Mouse (Mus musculus) liver, embryonic 14.5 days (tissue): ENCODE results near the gene Wfdc21. TPM values are rescaled to one million over a fixed set of nuclear protein-coding genes. Genes with fewer than 3 reads are reported as not detected.

Experiments
- ATAC-seq: fragments of 200-750 bp; cut with Nextera tagmentation; 2 replicates; pipeline ENCODE4 v1.8.0; 2017; ENCODE audit warnings: moderate number of reproducible peaks, mild to moderate bottlenecking, moderate library complexity; ENCODE audit not compliant: insufficient read depth
- DNase-seq, 3 experiments: peaks; one replicate each; pipeline ENCODE4 v3.0.0-alpha.2; 2012 to 2013; ENCODE audit warnings: low read depth in 3 of 3, low spot score in 3 of 3
- H3K27ac ChIP-seq: fragments of 300-500 bp; sonication (generic); 2 replicates; pipeline ENCODE4 v1.5.1; 2014; ENCODE audit warnings: moderate library complexity, mild to moderate bottlenecking, control low read depth, inconsistent platforms
- H3K27me3 ChIP-seq: fragments of 300-500 bp; sonication (generic); 2 replicates; pipeline ENCODE4 v1.6.1; 2014; ENCODE audit warnings: mild to moderate bottlenecking, low read length, moderate library complexity; ENCODE audit not compliant: control insufficient read depth, insufficient read depth
- H3K36me3 ChIP-seq: fragments of 300-500 bp; sonication (generic); replicated peaks from 2 replicates; pipeline ENCODE4 v1.6.1; 2014; ENCODE audit warnings: low read depth; ENCODE audit not compliant: control insufficient read depth, insufficient read depth
- H3K4me1 ChIP-seq, 2 experiments: fragments of 200-500 bp in 1 of 2; fragments of 300-500 bp in 1 of 2; sonication (generic) in 1 of 2; replicated peaks; 2 replicates each; pipeline ENCODE4 v1.6.1; 2012 to 2014; ENCODE audit warnings: antibody characterized with exemption in 1 of 2, inconsistent platforms in 1 of 2, low read length in 1 of 2; ENCODE audit not compliant: control insufficient read depth in 2 of 2, insufficient read depth in 2 of 2
- H3K4me2 ChIP-seq: fragments of 300-500 bp; sonication (generic); 2 replicates; pipeline ENCODE4 v1.6.1; 2014; ENCODE audit warnings: low read depth, mild to moderate bottlenecking, control low read depth, moderate library complexity
- H3K4me3 ChIP-seq, 2 experiments: fragments of 200-500 bp in 1 of 2; fragments of 300-500 bp in 1 of 2; sonication (generic) in 1 of 2; 2 replicates each; pipeline ENCODE4 v1.5.1; 2012 to 2014; ENCODE audit warnings: low read depth in 2 of 2, low read length in 2 of 2, mild to moderate bottlenecking in 2 of 2, control low read depth in 1 of 2, inconsistent platforms in 1 of 2, moderate library complexity in 1 of 2; ENCODE audit not compliant: insufficient read depth in 1 of 2
- H3K9ac ChIP-seq: fragments of 300-500 bp; sonication (generic); replicated peaks from 2 replicates; pipeline ENCODE4 v1.6.1; 2014; ENCODE audit warnings: mild to moderate bottlenecking, control low read depth, moderate library complexity
- H3K9me3 ChIP-seq: fragments of 300-500 bp; sonication (generic); 2 replicates; pipeline ENCODE4 v1.6.1; 2016; ENCODE audit warnings: low read length, mixed read lengths; ENCODE audit not compliant: control insufficient read depth
- CTCF ChIP-seq: IDR thresholded peaks from 2 replicates; pipeline ENCODE4 v1.5.1; 2016; ENCODE audit warnings: antibody characterized with exemption, low read depth, control low read depth
- EP300 ChIP-seq: IDR thresholded peaks from 2 replicates; pipeline ENCODE4 v1.6.1; 2016; ENCODE audit warnings: antibody characterized with exemption, low read depth
- WGBS: fragments of 180-500 bp; shearing (Covaris S2); extraction: QIAGEN DNeasy Blood & Tissue Kit; methylation state at CpG from one replicate; pipeline ENCODE4 v1.1.7; 2014; ENCODE audit not compliant: insufficient replicate concordance; 5-methylcytosine and 5-hydroxymethylcytosine counted together
- polyA plus RNA-seq, 2 experiments: library from polyadenylated mRNA; depleted of rRNA in 1 of 2; stranded (reverse) in 1 of 2; unstranded in 1 of 2; fragments of >200 nt; fragmentation: Nextera tagmentation in 1 of 2; extraction: Ambion mirVana in 1 of 2; gene quantifications; 2 replicates each; pipeline versions ENCODE4 v1.2.1 to v1.2.3; 2012 to 2014

The Wfdc21 gene
- polyA plus RNA-seq, 2 experiments = 6.5 to 22.8 TPM

DNA sequence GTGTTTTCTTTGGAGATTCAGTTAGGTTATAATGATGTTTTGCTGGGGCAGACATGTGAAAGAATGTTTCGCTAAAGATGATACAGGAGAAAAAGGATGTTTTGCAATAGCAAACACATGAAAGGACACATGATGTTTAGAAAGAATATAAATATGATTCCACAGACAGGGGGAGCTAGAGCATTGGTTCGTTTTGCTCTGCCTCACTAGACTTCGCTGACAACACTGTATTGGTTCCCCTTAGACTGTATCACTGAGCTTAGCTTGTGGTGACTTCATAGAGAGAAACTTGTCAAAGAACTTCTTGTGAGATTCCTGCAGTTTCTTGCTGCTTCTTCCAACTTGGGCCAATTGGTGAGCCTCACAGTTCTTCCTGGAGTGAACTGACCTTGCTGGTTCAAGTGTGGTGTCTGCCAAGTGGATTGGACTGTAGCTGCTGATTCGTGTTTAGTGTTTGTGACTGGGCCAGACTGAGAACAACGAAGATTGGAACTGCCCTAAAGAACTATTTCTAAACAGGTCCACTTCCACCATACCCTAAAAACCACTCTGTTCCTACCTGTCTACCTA is 13.6 kb upstream of the Wfdc21 start:
- no peak overlapping the region for H3K4me2 ChIP-seq
- H3K4me3 ChIP-seq = no peak overlapping the region
- no peak overlapping the region for H3K27ac ChIP-seq
- DNase-seq (no peak), ATAC-seq (no peak)
- no peaks in the 10 kb centered on the region for H3K36me3 ChIP-seq
- TF ChIP-seq CTCF (no peak; the same call in 1 of the 2 replicates), EP300 (no peak)
- WGBS = 53% methylated on average over 5 of the region's 5 CpGs
- no peak overlapping the region for H3K9ac ChIP-seq
- no peaks in the 10 kb centered on the region for H3K4me1 ChIP-seq
- H3K9me3 ChIP-seq = no peaks in the 10 kb centered on the region
- H3K27me3 ChIP-seq = no peaks in the 10 kb centered on the region

DNA sequence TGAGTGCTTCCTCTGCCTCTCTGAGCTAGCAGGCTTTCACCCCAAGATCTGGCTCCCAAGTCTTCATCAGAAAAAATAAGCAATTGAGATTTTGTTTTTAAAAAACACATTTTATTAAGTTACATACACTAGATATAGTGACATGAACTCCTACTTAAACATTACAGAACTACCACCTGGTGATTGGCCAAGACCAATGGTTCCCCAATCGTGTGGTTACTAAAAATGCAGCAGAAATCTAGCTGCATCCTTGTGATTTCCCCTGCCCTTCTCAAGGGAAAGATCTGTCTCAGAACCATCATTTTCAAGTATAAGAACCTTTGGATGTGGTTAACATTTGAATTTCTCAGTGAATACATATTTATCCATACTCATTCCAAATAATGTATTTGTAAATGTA is 12.5 kb upstream of the Wfdc21 start:
- no peak for TF ChIP-seq CTCF
- H3K4me3 ChIP-seq = no peak overlapping the region
- DNase-seq (no peak), ATAC-seq (no peak)
- no peak overlapping the region for H3K27ac ChIP-seq
- H3K27me3 ChIP-seq = no peaks in the 10 kb centered on the region
- no peaks in the 10 kb centered on the region for H3K9me3 ChIP-seq
- H3K36me3 ChIP-seq = no peaks in the 10 kb centered on the region
- H3K4me2 ChIP-seq = no peak overlapping the region
- 26% methylated on average over 1 of the region's 1 CpGs for WGBS
- H3K4me1 ChIP-seq = no peaks in the 10 kb centered on the region
- no peak overlapping the region for H3K9ac ChIP-seq

DNA sequence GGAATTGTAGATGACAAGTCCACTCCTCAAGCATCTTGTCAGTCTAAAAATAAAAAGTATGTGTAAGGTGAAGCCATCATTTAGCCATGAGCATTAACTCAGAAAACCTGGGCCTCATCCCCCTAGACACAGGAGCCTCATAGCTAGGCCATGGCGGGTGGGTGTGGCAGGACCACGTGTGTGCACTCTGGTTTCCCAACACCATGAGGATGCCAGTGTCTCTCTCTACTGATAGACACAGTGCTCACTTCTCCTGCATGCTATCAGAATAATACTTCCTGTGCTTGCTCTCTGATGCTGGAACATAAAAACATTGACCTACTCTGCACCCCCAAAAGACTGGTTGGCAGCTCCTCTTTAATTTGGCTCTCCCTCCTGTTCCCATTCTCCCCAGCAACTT is 10.9 kb upstream of the Wfdc21 start:
- Histone ChIP-seq H3K9me3 (no peaks in the 10 kb centered on the region), H3K4me1 (no peaks in the 10 kb centered on the region), H3K36me3 (no peaks in the 10 kb centered on the region), H3K4me2 (no peak overlapping the region), H3K27me3 (no peaks in the 10 kb centered on the region), H3K27ac (no peak overlapping the region), H3K9ac (no peak overlapping the region), H3K4me3 (no peak overlapping the region)
- ATAC-seq (no peak), DNase-seq (no peak)
- TF ChIP-seq CTCF (no peak), EP300 (no peak)
- 42% methylated on average over 2 of the region's 2 CpGs for WGBS

DNA sequence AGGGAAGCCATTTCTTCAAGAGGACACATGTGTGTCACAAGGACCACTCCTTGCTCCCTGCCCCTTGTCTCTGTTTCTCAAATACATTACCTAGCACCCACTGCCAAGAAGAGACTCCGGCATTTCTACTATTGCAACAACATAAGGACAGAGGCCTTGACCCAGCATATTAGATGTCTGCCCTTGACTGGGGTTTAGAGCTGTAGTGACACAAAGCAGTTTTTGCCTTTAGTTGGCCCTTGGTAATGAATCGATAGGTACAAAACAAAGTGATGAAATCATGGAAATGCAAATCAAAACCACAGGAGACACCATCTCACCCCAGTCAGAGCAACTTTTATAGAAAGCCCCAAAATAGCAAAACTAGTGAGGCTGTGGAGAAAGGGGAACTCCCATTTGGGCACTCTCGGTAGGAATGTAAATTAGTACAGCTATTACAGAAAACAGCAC is 9.6 kb upstream of the Wfdc21 start:
- DNase-seq = no peak
- 24% methylated on average over 3 of the region's 3 CpGs for WGBS

DNA sequence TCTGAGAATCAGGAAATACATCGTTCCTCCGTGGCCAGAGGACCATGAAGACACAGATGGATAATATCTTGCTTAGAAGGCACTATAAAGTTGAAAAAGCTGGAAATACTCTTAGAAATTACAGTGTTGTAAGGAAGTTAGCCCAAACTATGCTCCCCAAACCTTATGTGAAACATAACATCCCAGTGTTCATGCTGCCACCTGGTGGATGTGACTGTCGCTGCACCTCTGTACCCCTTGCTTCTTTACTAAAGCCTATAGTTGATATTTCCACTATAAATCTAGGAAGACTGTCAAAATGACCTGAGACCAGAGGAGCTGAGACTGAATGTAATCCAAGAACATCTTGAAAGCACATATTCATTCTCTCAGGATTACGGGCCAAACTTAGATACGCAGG is 7.5 kb upstream of the Wfdc21 start:
- Histone ChIP-seq H3K4me1 (peaks cover 0 to 3% of the 10 kb centered on the region in 2 experiments; a peak in 2 of 4 replicates), H3K4me3 (no peak overlapping the region), H3K27me3 (no peaks in the 10 kb centered on the region), H3K9me3 (no peaks in the 10 kb centered on the region), H3K4me2 (no peak overlapping the region), H3K27ac (no peak overlapping the region), H3K9ac (no peak overlapping the region), H3K36me3 (no peaks in the 10 kb centered on the region)
- TF ChIP-seq EP300 (no peak), CTCF (peak; percentile 81)
- ATAC-seq (no peak), DNase-seq (peak in 2 of 3 experiments; percentile 17 to 22)
- WGBS = 20% methylated on average over 5 of the region's 5 CpGs

More for the DNA sequence above, 9.6 kb upstream of the Wfdc21 start:
- H3K36me3 ChIP-seq = no peaks in the 10 kb centered on the region
- no peaks in the 10 kb centered on the region for H3K27me3 ChIP-seq
- H3K4me3 ChIP-seq = no peak overlapping the region
- H3K4me2 ChIP-seq = no peak overlapping the region
- peaks cover 0 to 3% of the 10 kb centered on the region in 2 experiments; a peak in 1 of 4 replicates for H3K4me1 ChIP-seq
- no peak overlapping the region for H3K9ac ChIP-seq
- H3K27ac ChIP-seq = no peak overlapping the region
- no peak for TF ChIP-seq CTCF
- no peak for TF ChIP-seq EP300
- ATAC-seq = no peak
- H3K9me3 ChIP-seq = no peaks in the 10 kb centered on the region
